Mouse (Mus musculus): ENCODE measurements around the gene Bahcc1. TPM values are rescaled to one million over a fixed set of nuclear protein-coding genes. Genes with fewer than 3 reads are reported as not detected.

Gene Bahcc1
- total and polyA plus RNA-seq, 2 experiments from 2014 or later = 6.5 to 26.5 TPM

GRCm38 (mm10) chr11:120229861-120230751, 2.6 kb upstream of the Bahcc1 start:
- ATAC-seq = no peak

GRCm38 (mm10) chr11:120230841-120231370, 1.8 kb upstream of the Bahcc1 start:
- WGBS = under 1% methylated on average over 58 of the region's 58 CpGs
- H3K27me3 ChIP-seq (ENCODE audit: insufficient read depth, low read length) = no peaks in the 10 kb centered on the region
- TF ChIP-seq CTCF (IDR thresholded peaks at IDR 0.05; ENCODE audit: low read depth) = no peak
- peak overlapping the region; percentile 100 for H3K27ac ChIP-seq (ENCODE audit: low read depth, low read length)
- ATAC-seq (no peak), DNase-seq (peak; percentile 76)
- peak overlapping the region; percentile 100 for H3K9ac ChIP-seq
- H3K9me3 ChIP-seq (ENCODE audit: low read length) = no peaks in the 10 kb centered on the region
- H3K4me1 ChIP-seq (ENCODE audit: insufficient read depth) = peaks cover 27% of the 10 kb centered on the region
- peak overlapping the region; percentile 94 for H3K4me3 ChIP-seq (ENCODE audit: low read depth, low read length)
- H3K4me2 ChIP-seq (ENCODE audit: low read depth) = peak overlapping the region; percentile 86
- H3K36me3 ChIP-seq (ENCODE audit: insufficient read depth) = no peaks in the 10 kb centered on the region

More at GRCm38 (mm10) chr11:120229861-120230751, 2.6 kb upstream of the Bahcc1 start:
- WGBS = 3% methylated on average over 42 of the region's 42 CpGs
- peak overlapping the region; percentile 86 for H3K4me2 ChIP-seq (ENCODE audit: low read depth)
- H3K9me3 ChIP-seq (ENCODE audit: low read length) = no peaks in the 10 kb centered on the region
- H3K27ac ChIP-seq (ENCODE audit: low read depth, low read length) = peak overlapping the region; percentile 100
- H3K4me1 ChIP-seq (ENCODE audit: insufficient read depth) = peaks cover 31% of the 10 kb centered on the region
- peak overlapping the region; percentile 94 for H3K4me3 ChIP-seq (ENCODE audit: low read depth, low read length)
- DNase-seq = peak; percentile 74
- no peaks in the 10 kb centered on the region for H3K27me3 ChIP-seq (ENCODE audit: insufficient read depth, low read length)
- peak overlapping the region; percentile 100 for H3K9ac ChIP-seq
- no peaks in the 10 kb centered on the region for H3K36me3 ChIP-seq (ENCODE audit: insufficient read depth)
- TF ChIP-seq CTCF (IDR thresholded peaks at IDR 0.05; ENCODE audit: low read depth) = no peak

GRCm38 (mm10) chr11:120231379-120231778, 1.4 kb upstream of the Bahcc1 start:
- no peak for TF ChIP-seq CTCF (IDR thresholded peaks at IDR 0.05; ENCODE audit: low read depth)
- Histone ChIP-seq H3K27me3 (ENCODE audit: insufficient read depth, low read length) (no peaks in the 10 kb centered on the region), H3K4me2 (ENCODE audit: low read depth) (peak overlapping the region; percentile 97), H3K9me3 (ENCODE audit: low read length) (no peaks in the 10 kb centered on the region), H3K4me3 (ENCODE audit: low read depth, low read length) (peak overlapping the region; percentile 94), H3K9ac (peak overlapping the region; percentile 100), H3K4me1 (ENCODE audit: insufficient read depth) (peaks cover 27% of the 10 kb centered on the region), H3K27ac (ENCODE audit: low read depth, low read length) (peak overlapping the region; percentile 100), H3K36me3 (ENCODE audit: insufficient read depth) (no peaks in the 10 kb centered on the region)
- 0% methylated on average over 27 of the region's 27 CpGs for WGBS
- peak; percentile 100 for DNase-seq
- ATAC-seq = peak; percentile 68

- H3K4me3 ChIP-seq (ENCODE audit: low read depth, low read length) = peak overlapping the region; percentile 94
- ATAC-seq = no peak
- no peaks in the 10 kb centered on the region for H3K9me3 ChIP-seq (ENCODE audit: low read length)
- TF ChIP-seq CTCF (IDR thresholded peaks at IDR 0.05; ENCODE audit: low read depth) = no peak
- no peaks in the 10 kb centered on the region for H3K27me3 ChIP-seq (ENCODE audit: insufficient read depth, low read length)
- H3K9ac ChIP-seq = peak overlapping the region; percentile 99
- peak overlapping the region; percentile 97 for H3K4me2 ChIP-seq (ENCODE audit: low read depth)
- peaks cover 15% of the 10 kb centered on the region for H3K4me1 ChIP-seq (ENCODE audit: insufficient read depth)
- peak; percentile 79 for DNase-seq
- WGBS = under 1% methylated on average over 51 of the region's 51 CpGs
- H3K27ac ChIP-seq (ENCODE audit: low read depth, low read length) = peak overlapping the region; percentile 97
- no peaks in the 10 kb centered on the region for H3K36me3 ChIP-seq (ENCODE audit: insufficient read depth)
Observed at GRCm38 (mm10) chr11:120233441-120234135, 841 bp downstream of the Bahcc1 start.

GRCm38 (mm10) chr11:120234136-120234775, 1.5 kb downstream of the Bahcc1 start:
- peak; percentile 66 for DNase-seq
- H3K27ac ChIP-seq (ENCODE audit: low read depth, low read length) = peak overlapping the region; percentile 97
- under 1% methylated on average over 52 of the region's 52 CpGs for WGBS
- H3K9ac ChIP-seq = peak overlapping the region; percentile 99
- peak overlapping the region; percentile 97 for H3K4me2 ChIP-seq (ENCODE audit: low read depth)
- H3K9me3 ChIP-seq (ENCODE audit: low read length) = no peaks in the 10 kb centered on the region
- peaks cover 15% of the 10 kb centered on the region for H3K4me1 ChIP-seq (ENCODE audit: insufficient read depth)
- H3K36me3 ChIP-seq (ENCODE audit: insufficient read depth) = no peaks in the 10 kb centered on the region
- no peaks in the 10 kb centered on the region for H3K27me3 ChIP-seq (ENCODE audit: insufficient read depth, low read length)
- no peak for ATAC-seq
- no peak for TF ChIP-seq CTCF (IDR thresholded peaks at IDR 0.05; ENCODE audit: low read depth)
- H3K4me3 ChIP-seq (ENCODE audit: low read depth, low read length) = peak overlapping the region; percentile 94

GRCm38 (mm10) chr11:120234776-120235181, 2.0 kb downstream of the Bahcc1 start:
- H3K36me3 ChIP-seq (ENCODE audit: insufficient read depth) = no peaks in the 10 kb centered on the region
- DNase-seq = peak; percentile 70
- H3K9ac ChIP-seq = peak overlapping the region; percentile 99
- 2% methylated on average over 39 of the region's 39 CpGs for WGBS
- H3K9me3 ChIP-seq (ENCODE audit: low read length) = no peaks in the 10 kb centered on the region
- peak overlapping the region; percentile 94 for H3K4me3 ChIP-seq (ENCODE audit: low read depth, low read length)
- H3K27ac ChIP-seq (ENCODE audit: low read depth, low read length) = peak overlapping the region; percentile 97
- H3K4me1 ChIP-seq (ENCODE audit: insufficient read depth) = peaks cover 16% of the 10 kb centered on the region
- ATAC-seq = no peak
- H3K4me2 ChIP-seq (ENCODE audit: low read depth) = peak overlapping the region; percentile 97
- TF ChIP-seq CTCF (IDR thresholded peaks at IDR 0.05; ENCODE audit: low read depth) = no peak
- H3K27me3 ChIP-seq (ENCODE audit: insufficient read depth, low read length) = no peaks in the 10 kb centered on the region

Data from forebrain, postnatal 0 days (tissue).